Comparison of ENCODE assay signal across 11 mouse cellular contexts in the genomic region with DNA sequence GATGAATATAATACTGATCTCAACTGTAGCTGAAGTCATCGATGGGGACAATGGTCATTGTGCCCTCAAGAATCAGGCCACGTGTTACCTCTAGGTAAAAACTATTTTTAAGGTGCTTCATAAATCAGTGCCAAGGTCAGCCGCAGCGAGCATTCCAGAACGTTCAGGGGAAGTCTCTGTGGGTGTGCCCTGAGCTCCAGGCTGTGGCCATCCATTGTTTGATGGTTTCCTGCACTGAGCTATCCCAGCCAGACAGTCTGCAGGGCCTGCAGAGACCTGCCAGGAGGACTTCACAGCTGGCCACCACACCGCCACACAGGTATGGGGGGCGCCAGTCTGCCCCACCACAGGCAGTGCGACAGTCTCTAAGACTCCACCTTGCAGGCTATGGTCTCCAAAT.
DNase-seq lines count a peak whose midpoint lies in the region; ATAC-seq and TF ChIP-seq lines count a peak whose summit lies in the region.
"Had no signal": no experiment of that assay in that cellular context is flagged by ENCODE, and none has a peak within 500 bp of the region (broad histone marks: within the 10 kb centered on the region; RNA-seq: fewer than 3 reads in every experiment).

No protein-coding gene starts in this region.

- intact Hi-C loops in gastrocnemius, postnatal 14 days (cut with DNase I; ENCODE audit: low total_unique reads), result no loop called here

- no peaks in the 10 kb centered on the region for H3K36me3 ChIP-seq in embryonic facial prominence, embryonic 15.5 days
- no peaks in the 10 kb centered on the region for H3K36me3 ChIP-seq in lung, embryonic 14.5 days (ENCODE audit: insufficient read depth)
- no peaks in the 10 kb centered on the region for H3K36me3 ChIP-seq in midbrain, embryonic 14.5 days (ENCODE audit: control insufficient read depth, insufficient read depth, low read length)
- H3K36me3 ChIP-seq: stomach, embryonic 15.5 days had no signal

- no peaks in the 10 kb centered on the region for H3K9me3 ChIP-seq in embryonic facial prominence, embryonic 15.5 days (replicated peaks)
- no peaks in the 10 kb centered on the region for H3K9me3 ChIP-seq in lung, embryonic 14.5 days (ENCODE audit: low read depth, low read length)
- H3K9me3 ChIP-seq in midbrain, embryonic 14.5 days (ENCODE audit: control insufficient read depth, low read length), result no peaks in the 10 kb centered on the region
- H3K9me3 ChIP-seq: stomach, embryonic 15.5 days had no signal

- peak; percentile 9; the same call in 1 of the 2 replicates for TF ChIP-seq CTCF in lung, embryonic 14.5 days (IDR thresholded peaks at IDR 0.05; ENCODE audit: low read depth)

- no peaks in the 10 kb centered on the region for H3K4me1 ChIP-seq in embryonic facial prominence, embryonic 15.5 days
- H3K4me1 ChIP-seq in lung, embryonic 14.5 days (ENCODE audit: insufficient read depth), result no peaks in the 10 kb centered on the region
- H3K4me1 ChIP-seq in midbrain, embryonic 14.5 days (ENCODE audit: control insufficient read depth, insufficient read depth, low read length), result no peaks in the 10 kb centered on the region
- H3K4me1 ChIP-seq: stomach, embryonic 15.5 days had no signal

- H3K4me2 ChIP-seq in embryonic facial prominence, embryonic 15.5 days (replicated peaks), result no peak overlapping the region
- H3K4me2 ChIP-seq in lung, embryonic 14.5 days, result no peak overlapping the region
- H3K4me2 ChIP-seq in midbrain, embryonic 14.5 days (ENCODE audit: low read length), result no peak overlapping the region
- H3K4me2 ChIP-seq: stomach, embryonic 15.5 days had no signal

- DNase-seq in gastrocnemius, postnatal 14 days, result peak; percentile 11
- DNase-seq in gastrocnemius, postnatal 4 days (ENCODE audit: low spot score in 2 of 2), result no peak
- peak; percentile 31 for DNase-seq in heart, postnatal 4 days
- DNase-seq in lung, embryonic 14.5 days, result peak; percentile 26
- DNase-seq in midbrain, embryonic 14.5 days, result no peak
- no peak for DNase-seq in cerebellum, adult 8-10 months
- no peak for DNase-seq in yolk sac, embryonic 10.5 days (ENCODE audit: low spot score)
- DNase-seq: left cerebral cortex, postnatal 4 days; retina, postnatal 1 day had no signal

- ATAC-seq in embryonic facial prominence, embryonic 15.5 days (ENCODE audit: insufficient number of reproducible peaks, low FRiP score, low TSS enrichment, low read depth), result 0 out of 2 replicates have a peak, but pooled peaks have one; percentile 51
- ATAC-seq in lung, embryonic 14.5 days (ENCODE audit: insufficient read depth), result peak; percentile 78; the same call in 1 of the 2 replicates
- ATAC-seq in midbrain, embryonic 14.5 days (ENCODE audit: low FRiP score, low TSS enrichment), result no peak

- 68% methylated on average over 8 of the region's 8 CpGs for WGBS in embryonic facial prominence, embryonic 15.5 days
- WGBS in lung, embryonic 14.5 days, result 71% methylated on average over 8 of the region's 8 CpGs
- 84% methylated on average over 8 of the region's 8 CpGs for WGBS in midbrain, embryonic 14.5 days

- no peak overlapping the region for H3K4me3 ChIP-seq in embryonic facial prominence, embryonic 15.5 days (replicated peaks)
- no peak overlapping the region for H3K4me3 ChIP-seq in lung, embryonic 14.5 days (ENCODE audit: low read depth, low read length)
- no peak overlapping the region for H3K4me3 ChIP-seq in midbrain, embryonic 14.5 days (replicated peaks; ENCODE audit: low read depth, low read length)
- H3K4me3 ChIP-seq: stomach, embryonic 15.5 days had no signal

- H3K27me3 ChIP-seq in embryonic facial prominence, embryonic 15.5 days, result no peaks in the 10 kb centered on the region
- H3K27me3 ChIP-seq in lung, embryonic 14.5 days (ENCODE audit: insufficient read depth, low read length), result no peaks in the 10 kb centered on the region
- no peaks in the 10 kb centered on the region for H3K27me3 ChIP-seq in midbrain, embryonic 14.5 days (ENCODE audit: control insufficient read depth, insufficient read depth, low read length)
- H3K27me3 ChIP-seq: stomach, embryonic 15.5 days had no signal

- no peak overlapping the region for H3K27ac ChIP-seq in embryonic facial prominence, embryonic 15.5 days (replicated peaks)
- no peak overlapping the region for H3K27ac ChIP-seq in lung, embryonic 14.5 days (ENCODE audit: low read depth)
- no peak overlapping the region for H3K27ac ChIP-seq in midbrain, embryonic 14.5 days (replicated peaks; ENCODE audit: low read depth, low read length)
- H3K27ac ChIP-seq: stomach, embryonic 15.5 days had no signal

- no peak overlapping the region for H3K9ac ChIP-seq in embryonic facial prominence, embryonic 15.5 days
- H3K9ac ChIP-seq in lung, embryonic 14.5 days, result no peak overlapping the region
- H3K9ac ChIP-seq in midbrain, embryonic 14.5 days (replicated peaks; ENCODE audit: low read length), result no peak overlapping the region
- H3K9ac ChIP-seq: stomach, embryonic 15.5 days had no signal

Comparison
In these comparisons a context has a peak if more than half of its experiments do, and no peak if none do; other contexts are left out.
1. DNase-seq: peak in gastrocnemius, postnatal 14 days (single experiment), heart, postnatal 4 days (single experiment) and lung, embryonic 14.5 days (single experiment); none in gastrocnemius, postnatal 4 days (0 of 2), midbrain, embryonic 14.5 days (single experiment), cerebellum, adult 8-10 months (single experiment) and yolk sac, embryonic 10.5 days (single experiment).